Mouse (Mus musculus): ENCODE results near the gene Eif2b2.
A peak's percentile ranks its signal among the peaks of the same experiment; 100 is the strongest.

Gene Eif2b2

DNA sequence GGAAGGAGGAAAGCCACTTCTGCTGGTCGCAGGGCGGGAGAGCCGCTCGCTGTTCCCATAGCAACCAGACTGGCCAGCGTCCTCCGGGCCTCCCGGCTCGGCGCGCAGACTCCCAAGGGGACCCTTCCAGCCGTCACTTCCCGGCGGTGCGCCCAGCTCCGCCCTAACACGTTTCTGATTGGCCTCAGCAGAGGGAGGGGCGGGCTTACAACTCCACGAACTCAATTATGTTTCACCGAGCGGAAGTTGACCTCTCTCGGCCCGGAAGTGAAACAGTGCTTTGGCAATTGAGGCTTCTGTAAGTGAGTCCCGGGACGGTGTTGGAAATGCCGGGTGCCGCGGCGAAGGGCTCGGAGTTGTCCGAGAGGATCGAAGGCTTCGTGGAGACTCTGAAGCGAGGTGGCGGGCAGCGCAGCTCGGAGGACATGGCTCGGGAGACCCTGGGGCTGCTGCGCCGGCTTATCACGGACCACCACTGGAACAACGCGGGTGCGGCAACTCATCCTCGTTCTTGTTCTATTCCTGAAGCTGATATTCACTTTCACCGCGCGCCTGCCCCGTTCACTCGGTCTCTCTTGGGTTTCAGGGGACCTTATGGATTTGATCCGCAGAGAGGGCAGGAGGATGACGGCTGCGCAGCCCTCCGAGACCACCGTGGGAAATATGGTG is at the start of gene Eif2b2:
TSS of gene Eif2b2 (plus strand) at position 246 of the 669 bp plus-strand sequence.
- DNase-seq (ENCODE audit: extremely low read depth, insufficient read length, low spot score): peak; percentile 98

DNA sequence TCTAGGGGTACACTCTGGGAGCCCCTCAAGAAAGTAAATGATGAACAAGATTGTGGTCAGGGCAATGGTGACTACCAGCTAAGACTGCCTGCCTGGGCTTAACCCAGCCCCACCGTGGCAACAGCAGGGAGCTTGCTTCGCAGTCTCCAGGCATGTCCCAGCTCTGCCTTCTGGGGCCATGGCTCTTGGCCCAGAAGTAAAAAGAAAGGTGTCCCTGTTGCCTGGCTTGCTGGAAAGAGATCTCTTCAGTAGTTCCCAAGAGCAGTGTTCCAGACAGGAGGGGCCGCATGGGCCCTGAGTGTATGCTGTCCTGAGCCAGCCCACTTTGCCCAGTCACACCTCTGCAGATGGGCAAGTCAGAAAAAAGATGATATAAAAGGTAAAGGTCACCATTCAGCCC is 49.4 kb upstream of the Eif2b2 start:
- peak; percentile 41 for DNase-seq (ENCODE audit: extremely low read depth, insufficient read length, low spot score)

DNA sequence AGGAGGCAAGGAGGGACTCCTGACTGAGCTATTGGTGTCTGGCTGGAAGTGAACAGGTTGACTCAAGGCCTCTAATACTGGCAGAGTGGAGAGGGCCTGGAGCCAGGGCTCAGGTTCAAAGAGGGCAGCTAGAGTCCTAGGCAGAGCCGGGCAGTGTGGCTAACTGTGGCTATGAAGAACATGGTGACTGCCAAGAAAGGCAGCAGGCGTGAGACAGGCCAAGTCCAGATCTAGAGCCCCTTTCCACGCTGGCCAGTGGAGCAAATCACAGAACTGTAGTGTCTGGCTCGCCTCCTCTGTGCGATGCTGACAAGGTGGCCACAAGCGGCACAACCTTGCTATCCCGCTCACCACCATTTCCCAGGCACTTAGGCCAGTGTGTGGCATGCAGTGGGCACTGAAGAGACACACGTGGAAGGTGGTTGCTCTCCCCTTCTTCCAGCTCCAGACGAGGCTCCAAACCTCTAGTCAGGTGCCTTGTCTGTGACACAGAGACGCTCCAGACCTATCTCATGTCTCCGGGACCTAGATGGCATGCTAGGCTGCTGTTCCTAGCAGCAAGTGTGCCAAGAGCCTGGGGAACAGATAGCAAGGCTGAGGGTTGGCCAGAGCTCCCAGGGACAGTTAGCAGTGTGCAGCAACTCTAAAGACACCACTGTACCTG is 48.9 kb upstream of the Eif2b2 start:
- DNase-seq (ENCODE audit: extremely low read depth, insufficient read length, low spot score): peak; percentile 34

DNA sequence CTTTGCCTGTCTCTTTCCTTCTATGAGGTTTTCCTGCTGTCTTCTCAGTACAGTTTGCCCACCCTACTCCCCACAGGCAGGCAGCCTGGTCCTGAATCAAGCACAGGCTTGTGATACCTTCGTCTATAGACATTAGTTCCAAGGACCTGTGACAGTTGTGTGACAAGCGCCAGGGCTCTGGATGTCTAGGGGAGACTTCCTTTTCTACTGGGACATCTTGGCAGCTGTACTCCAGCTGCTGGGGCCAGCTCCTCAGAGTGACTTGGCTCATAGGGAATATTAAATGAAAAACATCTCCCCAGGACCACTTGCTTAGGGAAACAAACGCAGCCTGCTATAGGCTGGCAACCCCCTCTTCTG is 48.4 kb upstream of the Eif2b2 start:
- no peak for DNase-seq (ENCODE audit: extremely low read depth, insufficient read length, low spot score)

DNA sequence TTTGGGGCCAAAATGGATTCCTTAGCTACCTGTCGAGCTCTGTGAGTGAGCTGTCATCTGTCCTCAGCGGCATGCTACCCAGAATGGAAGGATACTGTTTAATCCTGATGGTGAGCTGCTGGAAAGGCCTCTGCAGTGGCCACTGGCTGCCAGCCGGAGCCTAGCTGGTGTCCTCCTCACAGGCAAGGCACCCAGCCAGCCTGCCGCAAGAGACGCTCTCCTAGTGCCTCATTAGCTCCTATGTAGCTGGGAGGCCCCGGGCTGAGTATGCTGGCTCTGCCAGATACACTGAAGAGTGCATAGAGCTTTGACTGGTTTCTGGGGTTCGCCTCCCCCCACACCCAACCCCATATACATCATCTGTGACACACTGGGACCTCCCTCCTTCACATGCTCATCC is 45.3 kb upstream of the Eif2b2 start:
- no peak for DNase-seq (ENCODE audit: extremely low read depth, insufficient read length, low spot score)

DNA sequence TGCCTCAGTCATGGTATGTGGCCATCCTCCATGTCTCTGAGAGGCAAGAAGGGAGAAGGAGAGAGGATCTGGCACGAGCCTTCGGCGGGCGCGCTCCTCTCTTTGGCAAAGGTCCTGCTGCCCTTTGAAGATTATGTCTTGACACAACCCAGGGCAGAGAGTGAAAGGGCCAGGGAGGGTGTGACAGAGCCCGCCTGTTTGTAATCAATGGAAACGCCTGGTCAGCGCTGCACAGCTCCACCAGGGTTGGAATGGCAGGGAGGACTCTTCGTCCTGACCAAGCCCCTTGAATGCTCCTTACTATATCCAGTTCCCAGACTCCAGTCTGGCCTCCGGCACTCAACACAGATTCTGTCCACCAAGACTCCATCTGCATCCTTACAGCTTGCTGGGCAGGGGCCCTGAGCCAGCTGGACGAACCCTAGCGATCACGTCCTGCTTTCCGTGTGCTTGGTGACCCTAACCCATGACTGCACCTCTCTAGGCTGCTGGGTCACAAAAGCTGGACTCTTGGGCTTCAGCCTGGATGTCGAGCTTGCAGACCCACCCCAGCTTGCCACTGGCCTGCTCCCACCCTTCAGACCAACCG is 44.1 kb upstream of the Eif2b2 start:
- no peak for DNase-seq (ENCODE audit: extremely low read depth, insufficient read length, low spot score)

DNA sequence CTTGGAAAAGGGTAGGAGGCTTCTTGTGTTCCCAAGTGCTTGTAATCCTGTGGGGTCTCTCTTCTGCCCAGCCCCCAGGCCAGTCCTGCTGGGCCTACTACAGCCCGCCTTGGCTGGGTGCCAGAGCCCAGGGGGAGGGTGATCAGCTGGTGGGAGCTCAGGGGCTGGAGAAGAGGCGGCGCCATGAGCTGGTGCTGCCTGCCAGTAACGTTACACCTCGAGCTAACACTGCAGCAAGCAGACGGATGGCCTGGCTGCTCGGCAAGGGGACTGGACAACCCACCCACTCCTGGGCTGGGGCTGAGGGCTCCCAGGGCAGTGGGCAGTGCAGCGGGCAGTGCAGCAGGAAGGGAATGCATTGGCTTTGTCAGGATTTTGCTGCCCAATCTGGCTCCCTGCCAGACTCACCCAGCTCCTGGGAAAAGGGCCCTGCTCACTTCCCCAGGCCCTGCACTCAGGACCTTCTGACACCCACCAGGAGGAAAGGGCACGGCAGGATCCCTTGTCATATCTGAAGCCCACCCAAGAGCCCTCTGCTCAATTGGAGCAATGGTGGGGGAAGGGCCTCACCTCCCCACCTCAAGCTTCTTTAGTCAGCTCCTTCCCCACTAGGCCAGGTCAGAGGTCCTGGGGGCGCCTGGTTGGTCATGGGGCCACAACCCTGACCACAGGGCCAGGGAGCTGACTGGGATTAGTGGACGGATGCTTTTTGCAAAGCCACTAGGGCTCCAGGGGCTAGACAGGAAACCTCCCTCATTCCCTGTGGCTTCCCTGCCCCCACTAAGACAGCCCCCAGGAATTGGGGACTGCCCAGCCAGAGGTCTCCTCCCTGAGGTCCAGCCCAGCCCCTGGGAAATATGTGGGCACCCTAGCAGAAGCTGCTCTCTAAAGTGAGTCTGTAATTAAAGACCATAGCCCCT is 43.1 kb upstream of the Eif2b2 start:
- DNase-seq (ENCODE audit: extremely low read depth, insufficient read length, low spot score): peak; percentile 51

DNA sequence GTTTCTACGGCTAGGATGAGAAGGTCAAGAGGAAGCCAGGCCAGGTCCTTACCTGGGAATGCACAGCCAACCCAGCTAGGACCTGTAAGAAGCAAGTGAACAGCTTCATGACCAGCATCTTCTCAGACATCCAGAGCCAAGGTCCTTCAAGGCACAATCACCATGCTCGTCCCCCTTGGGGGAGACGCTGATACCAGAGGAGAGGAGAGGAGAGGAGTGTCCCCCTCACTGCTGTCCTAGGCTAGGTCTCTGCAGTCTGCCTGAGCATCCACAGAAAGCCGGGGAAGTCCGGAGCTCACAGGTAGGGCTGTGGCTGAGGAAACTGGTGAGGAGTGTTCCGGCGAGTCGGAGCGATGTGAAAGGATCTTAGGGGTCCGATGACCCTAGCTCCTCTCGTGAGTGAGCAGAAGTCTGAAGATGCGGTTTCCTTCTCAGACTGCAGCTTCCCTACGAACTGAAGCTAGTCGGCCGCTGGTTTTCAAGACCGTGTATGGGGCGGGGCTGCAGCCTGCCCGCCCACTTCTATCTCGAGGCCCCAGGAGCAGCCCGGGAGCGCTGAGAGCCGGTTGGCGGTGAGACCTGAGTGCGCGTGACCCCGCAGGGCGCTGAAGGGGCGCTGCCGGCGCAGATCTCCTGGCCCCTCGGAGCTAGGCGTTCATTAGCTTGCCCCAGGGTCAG is 42.3 kb upstream of the Eif2b2 start:
- no peak for DNase-seq (ENCODE audit: extremely low read depth, insufficient read length, low spot score)

DNA sequence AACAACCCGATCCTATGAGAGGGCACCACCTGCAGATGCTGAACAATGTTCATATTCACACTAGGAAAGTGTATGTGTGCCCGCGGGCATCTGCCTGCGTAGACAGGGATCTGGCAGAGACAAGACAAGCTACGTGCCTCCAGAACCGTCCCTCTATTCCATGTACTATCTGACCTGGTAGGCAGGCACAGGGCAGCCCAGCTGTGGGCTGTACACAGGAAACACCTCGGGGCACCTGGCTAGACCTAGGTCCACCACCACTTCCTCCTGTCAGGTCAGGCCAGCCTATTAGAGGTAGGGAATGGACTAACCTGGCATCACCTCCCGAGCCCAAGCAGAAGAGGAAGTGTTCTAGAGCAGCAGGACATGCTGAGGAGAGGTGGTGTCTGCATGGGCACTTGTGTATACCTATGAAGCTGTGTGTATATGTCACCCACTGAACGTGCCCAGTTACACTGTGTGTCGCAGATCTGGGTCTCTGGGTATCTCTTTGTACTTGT is 41.5 kb upstream of the Eif2b2 start, which contains the start of gene Pgf:
TSS of gene Pgf (minus strand) at position 51 of the 500 bp plus-strand sequence.
- DNase-seq (ENCODE audit: extremely low read depth, insufficient read length, low spot score): no peak

DNA sequence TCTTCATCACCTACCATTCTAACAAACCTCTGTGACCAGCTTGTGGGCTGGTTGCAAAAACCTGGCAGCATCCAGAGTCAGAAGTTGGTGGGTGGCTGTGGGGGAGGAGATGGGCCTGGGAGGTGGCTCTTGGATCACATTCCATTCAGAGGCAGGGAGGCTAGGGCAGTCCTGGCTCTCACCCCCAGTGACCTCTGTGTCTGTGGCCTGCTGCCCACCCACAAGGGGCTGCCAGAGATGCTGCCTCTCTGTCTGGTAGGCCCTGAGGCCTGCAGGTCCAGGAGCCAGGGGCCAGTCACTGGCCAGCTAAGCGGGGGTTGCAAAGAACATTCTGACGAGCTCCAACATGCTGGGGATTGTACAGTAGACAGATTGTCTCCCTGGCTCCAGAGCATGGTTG is 41.0 kb upstream of the Eif2b2 start:
- no peak for DNase-seq (ENCODE audit: extremely low read depth, insufficient read length, low spot score)

DNA sequence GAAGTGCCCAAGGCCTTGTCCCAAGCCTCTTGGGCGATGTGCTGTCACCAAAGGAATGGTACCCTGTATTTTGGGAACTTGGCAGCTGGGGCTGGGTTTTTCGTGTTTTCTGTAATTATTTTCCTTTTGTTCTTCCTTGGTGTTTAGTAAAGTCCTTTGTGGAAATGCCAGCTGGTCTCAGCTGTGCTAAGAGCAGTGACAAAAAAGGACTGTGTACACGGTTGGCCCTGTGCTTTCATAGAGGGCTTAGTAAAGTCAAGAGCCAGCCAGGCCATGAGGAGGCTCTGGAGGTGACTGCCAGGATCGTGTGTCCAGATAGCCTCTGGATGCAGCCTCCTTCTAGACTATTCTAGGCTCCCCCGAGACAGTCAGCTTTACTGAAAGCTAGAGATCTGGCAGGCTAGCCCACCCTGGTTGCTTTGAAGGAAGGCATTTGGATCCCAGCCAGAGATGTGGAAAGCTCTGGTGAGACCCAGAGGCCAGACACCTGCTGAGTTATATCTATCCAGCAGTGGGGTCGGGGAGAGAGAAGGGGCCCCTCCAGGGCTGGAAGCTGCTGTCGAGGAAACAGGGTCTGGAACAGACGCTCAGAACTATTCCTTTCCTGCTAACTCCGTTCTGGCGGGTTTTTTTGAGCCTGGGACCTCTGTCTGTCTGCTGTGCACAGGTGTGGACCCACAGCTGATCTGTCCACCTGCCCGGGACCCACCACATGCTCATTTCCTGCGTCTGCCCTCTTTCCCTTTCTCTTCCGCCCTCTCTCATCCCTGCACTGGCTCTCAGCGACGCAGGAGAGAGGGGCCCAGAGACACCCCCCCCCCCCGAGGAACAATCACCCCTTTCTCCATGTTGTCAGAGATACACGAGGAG is 37.6 kb upstream of the Eif2b2 start:
- no peak for DNase-seq (ENCODE audit: extremely low read depth, insufficient read length, low spot score)

DNA sequence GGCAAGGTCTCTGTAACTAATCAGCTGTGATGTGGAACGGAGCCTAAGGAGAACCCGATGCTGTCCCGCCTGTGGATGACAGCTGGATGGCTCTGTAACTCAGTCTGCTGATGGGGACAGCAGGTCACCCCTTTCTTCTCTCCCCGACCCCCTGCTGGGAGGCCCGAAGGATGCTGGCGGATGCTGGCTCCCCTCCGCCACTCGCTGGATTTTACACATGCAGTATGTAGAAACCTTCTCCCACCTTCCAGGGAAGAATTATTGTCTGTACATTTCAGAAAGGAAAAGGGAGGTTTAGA is 37.0 kb upstream of the Eif2b2 start:
- DNase-seq (ENCODE audit: extremely low read depth, insufficient read length, low spot score): no peak

DNA sequence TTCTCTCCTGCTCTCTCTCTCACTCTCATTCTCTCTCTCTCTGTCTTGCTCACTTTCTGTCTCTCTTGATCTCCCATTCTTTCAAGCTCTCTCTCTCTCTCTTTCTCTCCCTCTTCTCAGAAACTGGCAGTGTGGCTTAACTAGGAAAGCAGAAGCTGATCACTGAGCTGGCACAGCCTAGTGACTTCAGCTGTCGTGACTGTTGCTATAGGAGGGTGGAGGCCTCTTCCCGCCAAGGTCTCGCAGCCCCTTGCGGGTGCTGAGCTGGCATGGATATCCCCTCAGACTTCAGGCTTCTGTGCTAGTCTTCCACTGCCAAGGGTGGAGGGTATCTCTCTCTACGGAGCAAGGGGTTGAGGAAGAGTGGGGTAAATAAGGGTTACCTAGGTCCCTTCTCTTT is 36.4 kb upstream of the Eif2b2 start:
- no peak for DNase-seq (ENCODE audit: extremely low read depth, insufficient read length, low spot score)

DNA sequence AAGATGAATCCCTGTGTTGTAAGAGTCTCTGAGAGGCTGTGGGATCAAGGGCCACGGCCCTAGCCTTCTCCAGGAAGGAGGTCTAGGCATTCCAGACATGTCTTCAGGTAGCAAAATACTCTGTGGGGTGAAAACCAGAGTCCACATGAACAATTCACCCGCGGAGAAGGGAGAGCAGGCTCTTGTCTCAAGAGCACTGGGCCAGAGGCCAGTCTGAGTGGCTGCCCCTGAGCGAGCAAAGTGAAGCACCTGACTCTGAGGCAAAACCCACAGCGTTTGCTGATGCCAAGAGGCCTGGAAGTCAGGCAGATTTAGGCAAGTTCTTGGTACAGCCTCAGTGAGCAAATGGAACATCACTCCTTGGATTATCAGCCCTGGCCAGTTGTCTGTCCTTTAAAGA is 35.2 kb upstream of the Eif2b2 start:
- DNase-seq (ENCODE audit: extremely low read depth, insufficient read length, low spot score): no peak

DNA sequence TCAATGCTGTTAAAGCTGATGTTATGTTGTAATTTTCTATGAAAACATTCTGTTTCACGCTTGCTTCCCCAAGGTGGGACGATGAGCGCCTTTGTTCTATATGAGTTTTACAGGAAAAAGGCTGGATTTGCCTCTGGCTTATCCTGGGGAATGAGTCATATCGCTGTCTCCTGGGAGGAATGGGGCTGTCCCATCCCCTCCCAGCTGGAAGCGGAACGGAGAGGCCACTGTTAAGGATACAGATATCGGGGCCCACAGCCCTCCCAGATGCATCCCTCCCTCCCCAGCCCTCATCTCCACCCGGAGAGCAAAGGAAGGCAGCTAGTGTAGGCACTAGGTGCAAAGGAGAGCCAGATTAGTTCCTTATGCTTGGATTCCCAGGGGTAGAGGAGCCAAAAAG is 33.5 kb upstream of the Eif2b2 start:
- peak; percentile 60 for DNase-seq (ENCODE audit: extremely low read depth, insufficient read length, low spot score)

DNA sequence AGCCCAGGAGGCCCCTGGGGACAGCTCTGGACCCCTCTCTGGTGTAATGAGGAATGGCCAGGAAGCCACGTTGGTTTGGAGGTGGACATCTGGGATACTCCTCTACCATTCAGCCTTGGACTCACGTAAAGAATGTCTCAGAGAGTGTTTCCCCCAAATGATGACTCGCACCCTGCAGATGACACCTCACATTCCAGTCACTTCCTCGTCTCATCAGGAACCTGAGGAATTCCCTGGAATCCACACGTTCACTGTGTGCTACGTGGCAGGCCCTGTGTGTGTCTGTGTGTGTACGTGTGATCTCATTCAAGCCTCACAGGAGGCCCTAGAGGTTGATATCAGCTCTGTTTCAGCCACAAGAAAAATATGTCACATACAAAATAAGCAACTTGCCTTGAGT is 32.9 kb upstream of the Eif2b2 start:
- peak; percentile 53 for DNase-seq (ENCODE audit: extremely low read depth, insufficient read length, low spot score)

DNA sequence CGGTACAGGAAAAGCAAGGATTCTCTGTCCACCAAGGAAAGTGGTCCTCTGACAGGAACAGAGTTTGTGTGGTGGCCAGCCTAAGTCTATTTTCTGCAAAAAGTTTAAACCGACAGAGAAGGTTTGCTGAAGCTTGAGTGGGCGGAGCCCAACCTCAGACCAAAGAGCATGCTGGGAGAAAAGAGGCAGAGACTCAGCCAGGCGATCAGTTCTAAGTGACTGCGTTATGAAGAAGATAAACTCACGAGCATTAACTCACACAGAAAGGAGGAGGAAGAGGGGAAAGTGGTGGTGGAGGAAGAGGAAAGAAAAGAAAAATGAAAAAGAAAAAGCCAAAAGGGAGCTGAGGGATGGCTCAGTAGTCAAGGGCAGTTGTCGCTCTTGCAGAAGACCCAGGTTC is 29.0 kb upstream of the Eif2b2 start:
- no peak for DNase-seq (ENCODE audit: extremely low read depth, insufficient read length, low spot score)

DNA sequence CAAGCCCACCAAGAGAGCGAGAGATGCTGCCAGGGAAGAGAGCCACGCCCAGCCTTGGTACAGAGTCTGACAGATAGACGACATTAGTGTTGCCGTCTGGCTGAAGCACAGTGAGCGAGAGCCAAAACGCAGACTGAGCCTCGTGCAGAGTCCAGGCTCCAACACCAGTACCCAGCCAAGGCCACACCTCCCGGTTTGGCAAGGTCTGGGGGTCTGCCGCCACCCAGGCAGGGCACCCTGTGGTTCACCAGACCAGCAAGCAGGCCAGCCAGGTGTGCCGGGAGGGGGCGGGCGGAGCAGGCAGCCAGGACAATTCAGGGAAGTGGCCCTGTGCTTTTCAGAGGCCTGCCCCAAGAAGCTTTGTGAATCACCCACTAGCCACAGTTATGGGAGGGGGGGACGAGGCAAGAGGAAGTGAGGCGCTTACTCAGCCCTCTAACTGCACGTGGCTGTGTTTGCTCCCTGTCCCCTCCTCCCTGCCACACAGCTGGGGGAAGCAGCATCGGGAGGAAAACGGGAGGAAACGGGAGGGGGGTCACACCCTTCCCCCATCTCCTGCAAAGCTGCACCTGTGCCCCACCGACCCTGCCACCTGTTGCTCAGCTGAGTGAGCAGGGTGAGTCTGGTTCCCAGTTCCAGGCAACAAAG is 26.7 kb upstream of the Eif2b2 start:
- DNase-seq (ENCODE audit: extremely low read depth, insufficient read length, low spot score): peak; percentile 88

DNA sequence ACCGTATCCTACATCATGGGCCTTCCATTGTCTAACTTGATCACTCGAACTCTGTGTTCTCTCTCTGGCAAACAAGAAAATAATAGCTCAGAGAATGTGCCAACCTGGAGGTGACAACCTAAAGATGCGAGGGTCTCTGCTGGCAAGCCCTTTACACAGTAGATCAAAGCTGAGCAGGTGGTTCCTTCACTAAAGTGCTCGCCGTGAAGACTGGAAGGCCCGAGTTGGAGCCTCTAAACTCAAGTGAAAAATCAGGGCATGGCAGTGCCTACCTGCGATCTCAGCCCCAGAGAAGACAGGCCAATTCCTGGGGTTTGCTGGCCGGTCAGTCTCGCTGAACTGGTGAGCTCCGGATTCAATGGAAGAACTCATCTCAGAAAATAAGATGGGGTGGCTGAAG is 26.1 kb upstream of the Eif2b2 start:
- no peak for DNase-seq (ENCODE audit: extremely low read depth, insufficient read length, low spot score)
